Mouse (Mus musculus): ENCODE data around the gene Lgals2. TPM values are rescaled to one million over a fixed set of nuclear protein-coding genes. Genes with fewer than 3 reads are reported as not detected.
"Not testable (repeated sequence)": the region's sequence is repeated elsewhere in the genome, so short reads cannot be mapped to it uniquely, and the experiment has no call there.

Lgals2 gene
- polyA plus RNA-seq, 1 experiment from 2014 or later = not detected

DNA sequence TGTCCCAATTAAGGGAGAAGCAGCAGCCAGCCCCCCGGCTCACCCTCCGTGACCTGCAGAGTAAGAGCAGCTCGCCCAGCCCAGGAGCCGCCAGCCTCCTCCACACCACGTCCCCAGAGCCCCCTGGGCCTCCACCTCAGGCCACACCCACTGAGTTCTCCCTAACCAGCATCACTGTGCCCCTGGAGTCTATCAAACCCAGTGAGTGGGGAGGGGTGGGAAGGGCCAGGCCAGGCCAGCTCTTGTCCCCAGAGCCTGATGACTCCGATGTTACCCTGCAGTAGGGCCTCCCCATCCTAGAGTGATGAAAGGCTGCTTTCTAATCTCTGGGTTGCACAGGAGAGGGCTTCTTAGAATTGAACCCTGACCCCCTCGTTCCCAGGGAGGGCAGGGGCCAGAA is 37.1 kb upstream of the Lgals2 start:
- WGBS = 76% methylated on average over 7 of the region's 7 CpGs
- Histone ChIP-seq H3K36me3 (peaks cover 63% of the 10 kb centered on the region), H3K4me2 (replicated peaks) (no peak overlapping the region), H3K9me3 (no peaks in the 10 kb centered on the region), H3K4me3 (no peak overlapping the region), H3K9ac (no peak overlapping the region), H3K4me1 (peaks cover 21% of the 10 kb centered on the region), H3K27ac (no peak overlapping the region), H3K27me3 (replicated peaks) (no peaks in the 10 kb centered on the region)
- ATAC-seq (ENCODE audit: low FRiP score, low read depth) = no peak

DNA sequence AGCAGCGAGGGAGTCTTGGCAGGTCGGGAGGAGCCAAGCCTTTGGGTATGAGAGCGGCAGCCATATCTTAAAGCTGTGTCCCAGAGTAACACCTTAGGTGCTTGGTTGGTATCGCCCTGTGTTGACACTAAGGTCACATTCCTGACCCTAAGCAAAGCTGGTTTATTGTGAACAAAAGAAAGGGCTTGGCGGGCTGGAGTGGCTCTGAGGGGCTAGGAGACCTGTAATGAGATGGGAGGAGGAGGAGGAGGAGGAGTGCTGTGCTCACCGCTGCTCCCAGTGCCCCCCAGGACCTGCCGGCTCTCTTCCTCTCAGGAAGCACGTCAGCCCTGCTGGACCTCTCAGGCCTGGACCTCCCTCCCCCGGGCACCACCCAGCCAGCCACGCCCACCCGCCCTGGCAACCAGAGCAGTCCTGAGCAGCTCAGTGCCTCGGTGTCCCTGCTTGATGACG is 34.1 kb upstream of the Lgals2 start:
- no peak overlapping the region for H3K4me2 ChIP-seq (replicated peaks)
- H3K27ac ChIP-seq = no peak overlapping the region
- peaks cover 89% of the 10 kb centered on the region for H3K36me3 ChIP-seq
- H3K4me1 ChIP-seq = peaks cover 13% of the 10 kb centered on the region
- no peak overlapping the region for H3K9ac ChIP-seq
- no peaks in the 10 kb centered on the region for H3K27me3 ChIP-seq (replicated peaks)
- H3K9me3 ChIP-seq = no peaks in the 10 kb centered on the region
- H3K4me3 ChIP-seq = no peak overlapping the region
- ATAC-seq (ENCODE audit: low FRiP score, low read depth) = no peak
- WGBS = 41% methylated on average over 13 of the region's 13 CpGs

DNA sequence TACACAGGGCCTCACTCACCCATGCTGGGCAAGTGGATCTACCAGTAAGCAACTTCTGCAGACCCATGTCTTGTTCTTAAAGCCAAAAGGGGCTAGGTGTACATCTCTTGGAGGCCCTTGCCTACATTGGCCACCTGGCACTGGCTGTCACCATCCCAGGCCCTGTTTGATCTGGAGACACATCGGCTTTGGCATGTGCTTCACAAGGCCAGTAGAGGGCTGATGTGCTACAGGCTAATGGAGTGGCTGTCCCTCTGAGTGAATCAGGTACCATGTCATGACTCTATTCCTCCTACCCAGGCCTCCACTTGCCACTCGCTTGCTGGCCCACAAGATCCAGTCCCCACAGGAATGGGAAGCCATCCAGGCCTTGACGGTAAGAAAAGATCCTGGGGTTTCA is 26.5 kb upstream of the Lgals2 start:
- peaks cover 13% of the 10 kb centered on the region for H3K4me1 ChIP-seq
- H3K4me3 ChIP-seq = no peak overlapping the region
- 89% methylated on average over 3 of the region's 3 CpGs for WGBS
- H3K27ac ChIP-seq = no peak overlapping the region
- no peak for ATAC-seq (ENCODE audit: low FRiP score, low read depth)
- no peaks in the 10 kb centered on the region for H3K9me3 ChIP-seq
- H3K9ac ChIP-seq = no peak overlapping the region
- no peaks in the 10 kb centered on the region for H3K27me3 ChIP-seq (replicated peaks)
- peaks cover 57% of the 10 kb centered on the region for H3K36me3 ChIP-seq
- no peak overlapping the region for H3K4me2 ChIP-seq (replicated peaks)

DNA sequence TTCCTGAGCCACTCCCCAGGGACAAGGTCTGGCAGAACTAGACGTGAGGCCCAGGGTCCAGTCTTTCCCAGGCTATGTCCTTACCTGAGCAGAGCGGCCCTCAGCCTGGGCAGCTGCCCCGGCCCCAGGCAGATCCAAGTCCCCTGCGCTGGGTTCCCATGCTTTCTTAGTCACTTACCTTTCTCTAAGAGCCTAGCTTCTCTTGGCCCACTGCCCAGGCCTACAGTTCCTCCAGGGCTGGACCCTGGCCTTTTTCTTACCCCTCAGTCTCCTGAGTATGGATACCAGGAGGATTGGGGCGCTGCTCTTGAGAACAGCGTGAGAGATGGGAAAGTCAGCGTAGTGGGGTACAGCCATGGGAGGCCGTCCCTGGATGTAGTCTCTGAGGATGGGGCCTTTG is 25.1 kb upstream of the Lgals2 start:
- Histone ChIP-seq H3K36me3 (peaks cover 43% of the 10 kb centered on the region), H3K4me3 (no peak overlapping the region), H3K9me3 (no peaks in the 10 kb centered on the region), H3K27me3 (replicated peaks) (no peaks in the 10 kb centered on the region), H3K27ac (no peak overlapping the region), H3K9ac (no peak overlapping the region), H3K4me2 (replicated peaks) (no peak overlapping the region), H3K4me1 (peaks cover 13% of the 10 kb centered on the region)
- ATAC-seq (ENCODE audit: low FRiP score, low read depth) = no peak
- 97% methylated on average over 8 of the region's 8 CpGs for WGBS

DNA sequence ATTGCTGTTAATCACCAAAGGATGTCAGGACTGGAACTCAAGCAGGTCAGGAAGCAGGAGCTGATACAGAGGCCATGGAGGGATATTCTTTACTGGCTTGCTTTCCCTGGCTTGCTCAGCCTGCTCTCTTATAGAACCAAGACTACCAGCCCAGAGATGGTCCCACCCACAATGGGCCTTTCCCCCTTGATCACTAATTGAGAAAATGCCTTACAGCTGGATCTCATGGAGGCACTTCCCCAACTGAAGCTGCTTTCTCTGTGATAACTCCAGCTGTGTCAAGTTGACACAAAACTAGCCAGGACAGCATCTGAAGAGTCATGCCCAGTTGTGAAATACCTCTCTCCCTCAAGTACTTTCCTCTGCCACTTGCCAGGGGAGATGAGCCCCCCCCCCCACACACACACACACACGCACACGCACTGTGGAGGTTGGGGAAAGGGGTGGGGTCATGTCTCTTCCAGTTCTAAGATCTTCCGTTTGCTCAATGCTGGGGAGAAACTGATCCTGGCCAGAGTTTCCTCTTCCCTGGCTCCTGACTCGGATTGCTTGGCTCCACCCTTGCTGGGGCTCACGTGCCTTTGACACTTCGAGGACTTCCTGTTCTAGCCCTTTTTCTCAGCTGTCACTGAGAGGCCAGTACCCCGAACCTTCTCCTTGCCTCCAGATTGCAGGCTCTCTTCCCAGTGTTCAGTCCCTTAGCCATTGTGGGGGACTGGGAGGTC is 23.6 kb upstream of the Lgals2 start:
- WGBS = 69% methylated on average over 7 of the region's 7 CpGs
- Histone ChIP-seq H3K4me1 (peaks cover 14% of the 10 kb centered on the region), H3K36me3 (peaks cover 31% of the 10 kb centered on the region), H3K9ac (0 out of 2 replicates have a peak overlapping the region, but pooled peaks have one; percentile 33), H3K4me2 (replicated peaks) (peak overlapping the region; percentile 70; the same call in 1 of the 2 replicates)
- H3K9me3 ChIP-seq; H3K4me3 ChIP-seq; H3K27ac ChIP-seq; H3K27me3 ChIP-seq (replicated peaks); ATAC-seq (ENCODE audit: low FRiP score, low read depth): not testable (repeated sequence)

DNA sequence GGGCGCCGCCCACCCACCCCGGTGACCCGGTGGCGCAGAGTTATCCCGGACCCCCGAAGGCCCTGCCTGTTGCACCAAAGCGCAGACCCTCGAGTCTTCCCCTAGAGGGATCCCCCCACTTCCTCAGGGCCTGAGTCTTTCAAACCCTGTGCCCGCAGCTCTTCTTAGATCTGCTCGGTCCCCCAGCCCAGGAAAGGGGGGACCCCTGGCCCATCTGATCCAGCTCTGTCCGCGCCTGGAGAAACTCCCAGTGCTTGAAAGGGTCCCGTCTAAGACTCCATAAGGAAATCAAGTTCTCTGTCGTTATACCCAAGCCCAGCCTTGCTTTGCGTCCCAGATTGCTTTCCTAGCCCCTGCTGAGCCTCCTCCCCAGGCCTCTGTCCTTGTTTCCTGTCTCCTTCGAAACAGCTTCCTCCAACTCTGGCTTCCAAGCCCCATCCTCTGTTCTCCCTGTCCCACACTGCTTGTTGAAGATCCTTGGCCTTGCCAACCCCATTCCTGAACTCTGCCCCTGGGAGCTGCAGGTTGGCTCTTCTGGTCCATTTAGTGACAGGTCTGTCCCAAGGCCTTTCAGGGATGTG is 22.6 kb upstream of the Lgals2 start:
- WGBS = 0% methylated on average over 17 of the region's 17 CpGs
- no peaks in the 10 kb centered on the region for H3K27me3 ChIP-seq (replicated peaks)
- no peaks in the 10 kb centered on the region for H3K9me3 ChIP-seq
- H3K9ac ChIP-seq = peak overlapping the region; percentile 84
- ATAC-seq (ENCODE audit: low FRiP score, low read depth) = no peak; the same call in 1 of the 2 replicates
- peaks cover 20% of the 10 kb centered on the region for H3K36me3 ChIP-seq
- H3K27ac ChIP-seq = peak overlapping the region; percentile 97
- peaks cover 17% of the 10 kb centered on the region for H3K4me1 ChIP-seq
- peak overlapping the region; percentile 74 for H3K4me3 ChIP-seq
- H3K4me2 ChIP-seq (replicated peaks) = peak overlapping the region; percentile 70

DNA sequence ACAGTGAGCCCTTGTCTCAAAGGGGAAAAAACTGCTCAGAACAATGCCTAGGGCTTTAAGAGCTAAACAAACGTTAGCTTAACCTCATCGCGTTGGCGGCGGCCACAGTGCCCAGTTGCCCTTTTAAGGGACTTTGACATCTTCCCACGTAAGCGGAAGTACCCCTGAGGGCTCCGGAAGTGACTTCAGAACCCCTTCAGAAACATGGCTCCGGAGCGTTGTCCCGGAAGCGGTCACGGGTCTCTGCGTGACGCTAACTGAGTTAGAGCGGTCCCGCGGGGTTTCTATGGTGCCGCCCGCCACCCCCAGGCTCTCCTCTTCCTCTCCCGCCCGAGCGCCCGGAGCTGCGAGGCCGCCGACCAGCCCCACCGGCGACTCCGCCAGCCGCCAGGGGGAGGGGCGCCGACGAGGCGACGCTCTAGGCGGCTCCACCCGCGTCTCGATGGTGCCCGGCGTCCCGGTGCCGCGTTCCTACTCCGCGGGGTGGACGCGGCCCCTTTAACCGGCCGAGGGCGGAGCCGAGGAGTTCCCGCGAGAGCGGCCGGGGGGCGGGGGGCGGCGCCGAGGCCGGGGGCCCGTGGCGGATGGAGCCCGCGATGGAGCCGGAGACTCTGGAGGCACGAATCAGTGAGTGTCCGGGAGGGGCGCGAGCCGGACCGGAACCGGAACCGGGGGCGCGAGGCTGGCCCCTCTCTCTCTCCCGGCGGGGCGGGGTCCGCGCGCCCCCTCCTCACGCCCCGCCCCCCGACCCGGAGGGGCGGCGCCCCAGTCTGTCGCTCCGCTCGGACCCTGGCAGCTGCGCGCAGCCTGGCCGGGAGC is 21.9 kb upstream of the Lgals2 start, which contains the start of gene Gga1:
Gene Gga1, plus strand, starts transcription at position 200 of the 819 bp plus-strand sequence.
- under 1% methylated on average over 83 of the region's 95 CpGs for WGBS

DNA sequence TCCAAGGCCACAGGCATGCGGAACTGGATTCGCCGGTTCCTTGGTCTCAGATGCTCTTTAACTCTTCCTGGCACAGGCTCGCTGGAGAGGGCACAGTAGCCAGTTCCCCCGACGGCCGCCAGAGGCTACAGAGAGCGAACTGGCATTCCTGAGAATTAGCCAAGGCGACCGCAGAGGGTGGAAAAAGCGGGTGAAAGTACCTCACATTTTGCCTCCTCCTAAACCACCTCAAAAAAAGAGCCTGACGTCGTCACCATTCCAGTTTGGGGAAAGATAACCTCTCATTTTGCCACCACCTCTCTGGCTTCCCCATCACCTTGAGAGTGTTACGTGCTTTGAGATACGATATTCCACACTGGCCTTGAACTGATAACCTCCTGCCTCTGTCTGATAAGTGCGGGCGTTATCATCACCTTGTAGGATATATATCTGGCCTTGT is 20.9 kb upstream of the Lgals2 start:
- H3K4me1 ChIP-seq = peaks cover 17% of the 10 kb centered on the region
- H3K27ac ChIP-seq = peak overlapping the region; percentile 97; the same call in 1 of the 2 replicates
- peak overlapping the region; percentile 70 for H3K4me2 ChIP-seq (replicated peaks)
- H3K27me3 ChIP-seq (replicated peaks) = no peaks in the 10 kb centered on the region
- no peaks in the 10 kb centered on the region for H3K9me3 ChIP-seq
- peak overlapping the region; percentile 74 for H3K4me3 ChIP-seq
- peak overlapping the region; percentile 84 for H3K9ac ChIP-seq
- 3% methylated on average over 17 of the region's 17 CpGs for WGBS
- peaks cover 5% of the 10 kb centered on the region; the same call in 1 of the 2 replicates for H3K36me3 ChIP-seq
- ATAC-seq (ENCODE audit: low FRiP score, low read depth) = peak; percentile 19; the same call in 1 of the 2 replicates

More for the DNA sequence above, 21.9 kb upstream of the Lgals2 start, which contains the start of gene Gga1:
- Histone ChIP-seq H3K9me3 (no peaks in the 10 kb centered on the region), H3K27me3 (replicated peaks) (no peaks in the 10 kb centered on the region), H3K9ac (peak within 1 kb of the TSS; percentile 84), H3K4me2 (replicated peaks) (peak within 1 kb of the TSS; percentile 70), H3K27ac (peak within 1 kb of the TSS; percentile 97), H3K4me1 (peaks cover 17% of the 10 kb centered on the region), H3K4me3 (peak within 1 kb of the TSS; percentile 74), H3K36me3 (peaks cover 14% of the 10 kb centered on the region)
- peak; percentile 90 for ATAC-seq (ENCODE audit: low FRiP score, low read depth)

DNA sequence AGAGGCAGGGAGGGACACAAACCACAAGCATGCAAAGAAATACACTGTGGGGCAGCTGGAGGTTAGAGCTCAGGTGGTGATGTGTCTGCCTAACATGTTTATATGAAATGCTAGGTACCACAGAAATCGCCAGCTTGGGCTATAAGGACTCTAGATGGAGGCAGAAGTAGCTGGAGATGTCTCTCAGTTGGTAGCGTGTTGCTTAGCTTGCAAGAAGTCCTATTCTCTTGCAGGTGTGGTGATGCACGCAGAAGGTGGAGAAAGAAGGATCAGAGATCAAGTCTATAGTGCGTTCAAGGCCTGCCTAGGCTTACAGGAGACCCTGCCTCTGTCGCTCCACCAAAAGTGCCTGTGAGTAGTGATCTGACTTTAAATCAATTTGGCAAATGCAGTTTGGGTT is 20.2 kb upstream of the Lgals2 start:
- no peak overlapping the region for H3K4me3 ChIP-seq
- H3K27ac ChIP-seq = 0 out of 2 replicates have a peak overlapping the region, but pooled peaks have one; percentile 5
- H3K36me3 ChIP-seq = no peaks in the 10 kb centered on the region

DNA sequence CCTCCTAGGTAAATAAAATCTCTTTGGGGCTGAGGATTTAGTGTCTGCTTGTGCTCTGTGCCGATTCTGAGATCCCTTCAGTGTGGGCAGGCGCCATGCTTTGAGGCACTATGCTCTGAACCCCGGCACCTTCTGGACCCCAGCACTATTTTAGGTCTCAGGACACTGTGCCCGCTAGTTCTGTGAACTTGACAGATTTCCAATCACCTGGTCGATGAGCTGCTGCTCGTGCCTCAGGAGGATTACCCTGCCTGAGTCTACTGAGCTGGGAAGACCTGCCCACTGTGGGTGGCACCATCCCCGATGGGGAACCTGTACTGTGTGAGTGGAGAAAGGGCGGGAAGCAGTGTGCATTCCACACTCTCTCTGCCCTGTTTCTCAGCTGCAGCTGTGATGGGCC is 19.7 kb upstream of the Lgals2 start:
- no peak for ATAC-seq (ENCODE audit: low FRiP score, low read depth)
- WGBS = 84% methylated on average over 8 of the region's 8 CpGs
- no peaks in the 10 kb centered on the region for H3K9me3 ChIP-seq
- no peaks in the 10 kb centered on the region for H3K36me3 ChIP-seq
- H3K4me3 ChIP-seq = no peak overlapping the region
- H3K4me1 ChIP-seq = peaks cover 17% of the 10 kb centered on the region
- H3K27ac ChIP-seq = no peak overlapping the region
- no peaks in the 10 kb centered on the region for H3K27me3 ChIP-seq (replicated peaks)
- H3K4me2 ChIP-seq (replicated peaks) = no peak overlapping the region
- H3K9ac ChIP-seq = 0 out of 2 replicates have a peak overlapping the region, but pooled peaks have one; percentile 33

More for the DNA sequence above, 20.2 kb upstream of the Lgals2 start:
- Histone ChIP-seq H3K9me3 (no peaks in the 10 kb centered on the region), H3K9ac (0 out of 2 replicates have a peak overlapping the region, but pooled peaks have one; percentile 33), H3K27me3 (replicated peaks) (no peaks in the 10 kb centered on the region), H3K4me2 (replicated peaks) (peak overlapping the region; percentile 70), H3K4me1 (peaks cover 17% of the 10 kb centered on the region)
- no peak for ATAC-seq (ENCODE audit: low FRiP score, low read depth)
- 80% methylated on average over 5 of the region's 5 CpGs for WGBS

DNA sequence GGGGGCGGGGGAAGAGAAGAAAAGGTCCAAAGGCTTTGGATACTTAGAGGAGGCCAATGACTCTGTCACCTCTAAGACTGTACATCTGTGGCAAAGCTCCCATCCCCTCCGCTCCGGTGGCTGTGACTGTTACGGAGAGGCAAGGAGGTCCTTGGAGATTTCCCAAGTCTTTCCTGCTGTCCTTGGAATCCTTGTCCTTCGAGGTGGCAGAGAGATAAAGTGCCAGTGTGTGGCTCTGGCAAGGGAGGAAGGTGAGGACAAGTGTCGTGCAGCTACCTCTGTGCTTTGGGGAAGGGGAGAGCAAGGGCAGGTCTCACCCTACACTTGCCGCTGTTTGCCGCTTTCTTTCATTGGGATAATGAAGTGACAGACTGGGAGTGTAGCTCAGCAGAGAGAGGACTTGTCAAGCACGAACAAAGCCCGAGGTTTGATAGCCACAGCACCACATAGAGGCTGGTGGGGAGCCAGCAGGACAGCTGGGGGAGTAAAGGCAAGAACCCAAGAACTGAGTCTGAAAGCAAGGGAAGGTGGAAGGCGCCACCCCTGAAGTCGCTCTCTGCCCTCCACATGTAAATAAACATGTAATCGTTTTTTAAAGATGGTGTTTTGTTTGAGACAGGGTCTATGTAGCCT is 18.6 kb upstream of the Lgals2 start:
- WGBS = 63% methylated on average over 13 of the region's 13 CpGs
- Histone ChIP-seq H3K4me2 (replicated peaks) (no peak overlapping the region), H3K27ac (no peak overlapping the region), H3K36me3 (no peaks in the 10 kb centered on the region), H3K9ac (no peak overlapping the region; the same call in 1 of the 2 replicates), H3K4me1 (peaks cover 11% of the 10 kb centered on the region), H3K4me3 (no peak overlapping the region), H3K9me3 (no peaks in the 10 kb centered on the region), H3K27me3 (replicated peaks) (no peaks in the 10 kb centered on the region)
- no peak for ATAC-seq (ENCODE audit: low FRiP score, low read depth)
